Mouse (Mus musculus): ENCODE measurements around the gene Stat5b. TPM values are rescaled to one million over a fixed set of nuclear protein-coding genes. Genes with fewer than 3 reads are reported as not detected.

Gene Stat5b
- polyA plus RNA-seq, 1 experiment, result 44.7 TPM

DNA sequence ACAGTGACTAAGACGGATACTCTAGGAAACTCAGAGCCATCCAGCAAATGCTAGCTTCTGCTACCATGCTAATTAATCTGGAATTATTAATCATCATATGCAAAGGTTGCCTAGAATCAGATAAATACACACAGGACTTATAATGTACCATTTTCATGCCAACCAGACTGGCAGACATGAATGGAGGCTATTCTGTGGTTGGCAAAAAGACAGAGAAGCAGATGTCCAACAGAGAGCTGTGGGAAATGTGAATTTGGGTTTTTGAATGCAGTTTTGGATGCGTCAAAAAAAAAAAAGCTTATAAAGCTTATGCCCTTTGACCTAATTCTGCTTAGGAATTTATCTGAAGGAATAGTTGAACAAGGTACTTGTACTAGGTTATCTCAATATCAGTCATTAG lies 64.8 kb downstream of the Stat5b start:
- WGBS, result 89% methylated on average over 2 of the region's 2 CpGs
- H3K4me1 ChIP-seq (ENCODE audit: control insufficient read depth, insufficient read depth, low read length), result peaks cover 2% of the 10 kb centered on the region; the same call in 1 of the 2 replicates
- TF ChIP-seq CTCF (IDR thresholded peaks at IDR 0.05; ENCODE audit: insufficient read depth, low read length), result no peak
- no peak for TF ChIP-seq POLR2A (IDR thresholded peaks at IDR 0.05; ENCODE audit: borderline replicate concordance, extremely low read depth, low read depth, low read length)

GRCm38 (mm10) chr11:100784286-100784685 lies 66.2 kb downstream of the Stat5b start:
- Histone ChIP-seq H3K4me1 (ENCODE audit: control insufficient read depth, insufficient read depth, low read length) (peaks cover 2% of the 10 kb centered on the region; the same call in 1 of the 2 replicates), H3K4me3 (replicated peaks; ENCODE audit: extremely low read depth, low read depth, low read length) (no peak overlapping the region)
- WGBS, result 81% methylated on average over 8 of the region's 8 CpGs
- DNase-seq, result no peak
- no peak for TF ChIP-seq POLR2A (IDR thresholded peaks at IDR 0.05; ENCODE audit: borderline replicate concordance, extremely low read depth, low read depth, low read length)
- no peak for TF ChIP-seq CTCF (IDR thresholded peaks at IDR 0.05; ENCODE audit: insufficient read depth, low read length)

More for the DNA sequence above, 64.8 kb downstream of the Stat5b start:
- DNase-seq, result no peak
- no peak overlapping the region for H3K4me3 ChIP-seq (replicated peaks; ENCODE audit: extremely low read depth, low read depth, low read length)

DNA sequence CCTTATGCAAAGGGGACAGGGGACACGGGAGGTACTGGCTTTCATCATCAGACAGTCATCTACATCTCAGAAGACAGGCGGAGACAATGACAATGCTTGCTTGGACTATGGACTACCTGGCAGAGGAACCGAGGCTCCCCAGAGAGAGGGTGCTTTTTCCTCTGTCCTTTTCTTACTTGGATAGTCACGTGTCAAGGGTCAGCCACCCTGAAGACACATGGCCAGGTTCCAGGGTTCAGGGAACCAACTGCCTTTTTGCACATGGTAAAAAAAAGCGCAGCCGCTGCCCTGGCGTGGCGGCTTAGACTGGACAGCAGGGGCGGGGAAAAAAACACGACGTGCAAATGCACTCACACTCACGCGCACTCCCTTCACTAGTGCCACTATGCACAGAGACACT lies 68.0 kb downstream of the Stat5b start:
- 80% methylated on average over 13 of the region's 13 CpGs for WGBS
- Histone ChIP-seq H3K4me1 (ENCODE audit: control insufficient read depth, insufficient read depth, low read length) (peaks cover 2% of the 10 kb centered on the region; the same call in 1 of the 2 replicates), H3K4me3 (replicated peaks; ENCODE audit: extremely low read depth, low read depth, low read length) (no peak overlapping the region)
- TF ChIP-seq CTCF (IDR thresholded peaks at IDR 0.05; ENCODE audit: insufficient read depth, low read length) (no peak), POLR2A (IDR thresholded peaks at IDR 0.05; ENCODE audit: borderline replicate concordance, extremely low read depth, low read depth, low read length) (no peak)
- peak; percentile 13 for DNase-seq

DNA sequence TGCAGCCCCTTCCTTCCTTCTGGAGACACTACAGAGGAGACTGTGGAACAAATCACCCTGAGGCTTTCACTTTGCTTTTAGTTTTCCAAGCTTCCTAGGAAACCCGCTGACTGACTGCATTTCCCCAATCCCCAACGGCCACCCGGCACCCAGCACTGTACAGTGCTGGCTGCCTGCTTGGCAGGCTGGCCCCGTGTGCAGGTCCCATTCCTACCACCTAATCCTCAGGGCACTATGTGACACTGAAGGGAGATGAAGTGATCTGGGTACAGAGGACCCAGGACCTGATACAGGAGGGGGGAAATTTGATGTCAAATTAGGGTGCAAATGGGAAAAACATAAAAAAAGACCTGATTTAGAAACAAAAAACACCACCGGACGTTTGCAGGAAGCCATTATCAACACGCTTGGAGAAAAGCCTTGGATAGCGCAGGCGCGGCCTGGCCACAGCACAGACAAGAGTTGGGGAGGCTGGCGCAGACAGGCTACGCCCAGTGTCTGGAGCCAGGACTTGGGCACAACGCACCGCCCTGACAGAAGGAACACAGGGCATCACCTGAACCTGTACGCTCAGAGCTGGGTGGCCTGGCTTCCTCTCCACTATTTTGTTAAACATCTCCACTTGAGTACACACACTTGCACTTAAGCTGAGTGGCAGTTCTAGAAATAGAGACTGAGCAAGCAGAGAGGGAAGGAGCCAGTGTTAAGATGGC lies 68.6 kb downstream of the Stat5b start:
- peaks cover 2% of the 10 kb centered on the region; the same call in 1 of the 2 replicates for H3K4me1 ChIP-seq (ENCODE audit: control insufficient read depth, insufficient read depth, low read length)
- TF ChIP-seq CTCF (IDR thresholded peaks at IDR 0.05; ENCODE audit: insufficient read depth, low read length) (no peak), POLR2A (IDR thresholded peaks at IDR 0.05; ENCODE audit: borderline replicate concordance, extremely low read depth, low read depth, low read length) (no peak; the same call in 1 of the 2 replicates)
- H3K4me3 ChIP-seq (replicated peaks; ENCODE audit: extremely low read depth, low read depth, low read length), result no peak overlapping the region
- peak; percentile 25 for DNase-seq
- WGBS, result 76% methylated on average over 15 of the region's 15 CpGs

DNA sequence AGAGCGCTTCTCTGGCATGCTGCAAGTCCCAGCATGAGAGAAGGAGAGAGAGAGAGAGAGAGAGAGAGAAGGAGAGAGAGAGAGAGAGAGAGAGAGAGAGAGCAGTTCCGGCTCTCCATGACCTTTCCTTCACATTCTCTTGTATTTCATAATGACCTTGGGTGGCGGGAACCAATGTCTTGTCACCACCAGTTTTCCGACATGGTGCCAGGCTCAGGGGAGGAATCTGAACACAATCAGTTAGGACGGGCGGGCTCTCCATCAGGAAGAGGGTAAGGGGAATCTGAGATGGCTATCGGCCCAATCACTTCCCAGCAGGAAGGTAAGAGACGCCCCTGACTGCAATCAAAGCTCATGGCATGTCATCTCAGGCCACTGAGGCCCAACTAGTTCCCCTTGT lies 70.3 kb downstream of the Stat5b start:
- no peak for DNase-seq
- Histone ChIP-seq H3K4me3 (replicated peaks; ENCODE audit: extremely low read depth, low read depth, low read length) (no peak overlapping the region), H3K4me1 (ENCODE audit: control insufficient read depth, insufficient read depth, low read length) (peaks cover 2% of the 10 kb centered on the region; the same call in 1 of the 2 replicates)
- TF ChIP-seq CTCF (IDR thresholded peaks at IDR 0.05; ENCODE audit: insufficient read depth, low read length) (no peak), POLR2A (IDR thresholded peaks at IDR 0.05; ENCODE audit: borderline replicate concordance, extremely low read depth, low read depth, low read length) (no peak)
- WGBS, result 81% methylated on average over 8 of the region's 8 CpGs

DNA sequence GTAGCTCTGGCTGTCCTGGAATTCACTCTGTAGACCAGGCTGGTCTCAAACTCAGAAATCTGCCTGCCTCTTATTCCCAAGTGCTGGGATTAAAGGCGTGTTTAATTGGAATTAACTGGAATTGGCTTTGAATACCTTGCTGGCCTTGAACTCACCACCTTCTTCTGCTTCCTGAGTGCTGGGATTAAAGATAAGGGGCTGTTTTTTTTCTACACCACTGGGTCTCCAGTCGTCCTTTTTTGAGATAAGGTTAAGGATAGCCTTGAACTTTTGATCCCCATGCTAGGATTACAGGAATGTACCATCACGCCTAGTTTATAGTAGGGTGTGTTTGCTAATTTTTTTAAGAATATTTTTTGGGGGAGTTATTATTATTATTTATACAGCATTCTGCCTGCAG lies 72.5 kb downstream of the Stat5b start:
- no peak for DNase-seq
- WGBS, result 79% methylated on average over 3 of the region's 3 CpGs
- Histone ChIP-seq H3K4me3 (replicated peaks; ENCODE audit: extremely low read depth, low read depth, low read length) (no peak overlapping the region), H3K4me1 (ENCODE audit: control insufficient read depth, insufficient read depth, low read length) (peaks cover 2% of the 10 kb centered on the region; the same call in 1 of the 2 replicates)
- no peak for TF ChIP-seq POLR2A (IDR thresholded peaks at IDR 0.05; ENCODE audit: borderline replicate concordance, extremely low read depth, low read depth, low read length)
- no peak for TF ChIP-seq CTCF (IDR thresholded peaks at IDR 0.05; ENCODE audit: insufficient read depth, low read length)

- TF ChIP-seq POLR2A (IDR thresholded peaks at IDR 0.05; ENCODE audit: borderline replicate concordance, extremely low read depth, low read depth, low read length) (no peak), CTCF (IDR thresholded peaks at IDR 0.05; ENCODE audit: insufficient read depth, low read length) (no peak)
Observed at GRCm38 (mm10) chr11:100775921-100776320, 74.6 kb downstream of the Stat5b start.

DNA sequence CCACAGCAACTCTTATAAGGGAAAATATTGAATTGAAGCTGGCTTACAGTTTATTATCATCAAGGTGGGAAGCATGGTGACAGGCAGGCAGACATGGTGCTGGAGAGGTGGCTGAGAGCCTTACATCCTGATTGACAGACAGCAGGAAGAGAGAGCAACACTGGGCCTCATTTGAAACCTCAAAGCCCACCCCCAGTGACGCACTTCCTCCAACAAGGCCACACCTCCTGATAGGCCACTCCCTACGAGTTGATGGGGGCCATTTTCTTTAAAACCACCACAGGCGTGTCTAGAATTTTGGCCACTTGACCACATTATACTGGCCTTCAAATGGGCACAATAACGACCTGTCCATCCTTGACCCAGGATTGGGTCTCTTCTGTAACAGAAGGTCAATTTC lies 76.3 kb downstream of the Stat5b start:
- Histone ChIP-seq H3K4me3 (replicated peaks; ENCODE audit: extremely low read depth, low read depth, low read length) (no peak overlapping the region), H3K4me1 (ENCODE audit: control insufficient read depth, insufficient read depth, low read length) (peaks cover 4% of the 10 kb centered on the region; the same call in 1 of the 2 replicates)
- no peak for DNase-seq
- WGBS, result 77% methylated on average over 4 of the region's 4 CpGs
- TF ChIP-seq POLR2A (IDR thresholded peaks at IDR 0.05; ENCODE audit: borderline replicate concordance, extremely low read depth, low read depth, low read length) (no peak), CTCF (IDR thresholded peaks at IDR 0.05; ENCODE audit: insufficient read depth, low read length) (no peak)

More at GRCm38 (mm10) chr11:100775921-100776320, 74.6 kb downstream of the Stat5b start:
- 72% methylated on average over 10 of the region's 10 CpGs for WGBS
- Histone ChIP-seq H3K4me3 (replicated peaks; ENCODE audit: extremely low read depth, low read depth, low read length) (no peak overlapping the region), H3K4me1 (ENCODE audit: control insufficient read depth, insufficient read depth, low read length) (no peaks in the 10 kb centered on the region)
- no peak for DNase-seq

GRCm38 (mm10) chr11:100770646-100771408 lies 79.7 kb downstream of the Stat5b start, which contains the start of gene Ghdc:
Ghdc (minus strand) TSS chr11:100770957.
- Histone ChIP-seq H3K4me3 (replicated peaks; ENCODE audit: extremely low read depth, low read depth, low read length) (peak within 1 kb of the TSS; percentile 80), H3K4me1 (ENCODE audit: control insufficient read depth, insufficient read depth, low read length) (peaks cover 4% of the 10 kb centered on the region; the same call in 1 of the 2 replicates)
- WGBS, result 8% methylated on average over 17 of the region's 17 CpGs
- DNase-seq, result peak; percentile 81
- no peak for TF ChIP-seq CTCF (IDR thresholded peaks at IDR 0.05; ENCODE audit: insufficient read depth, low read length)
- TF ChIP-seq POLR2A (IDR thresholded peaks at IDR 0.05; ENCODE audit: borderline replicate concordance, extremely low read depth, low read depth, low read length), result no peak

All from lung, adult 2 months (tissue).